Mouse (Mus musculus): ENCODE results near the gene Slc22a6. TPM values are rescaled to one million over a fixed set of nuclear protein-coding genes. Genes with fewer than 3 reads are reported as not detected.
A peak's percentile ranks its signal among the peaks of the same experiment; 100 is the strongest.

Slc22a6 gene
- polyA plus RNA-seq, 1 experiment: not detected

DNA sequence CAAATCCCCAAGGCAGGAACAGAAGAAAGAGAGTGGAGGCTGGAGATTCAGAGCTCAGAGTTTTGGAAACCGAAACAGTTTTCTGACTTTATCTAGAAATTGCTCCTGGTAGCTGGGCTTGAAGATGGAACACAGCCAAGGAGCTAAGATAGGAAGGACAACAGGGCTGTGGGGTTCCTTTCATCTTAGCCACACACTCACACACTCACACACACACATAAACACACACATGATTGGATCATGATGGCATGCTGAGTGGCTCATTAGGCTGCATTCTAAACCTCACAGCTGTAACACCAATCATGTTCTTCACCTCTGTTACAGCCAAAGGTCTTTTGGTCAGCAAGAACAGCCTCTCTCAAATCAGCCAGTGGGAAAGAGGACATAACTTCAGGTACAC is 14.2 kb downstream of the Slc22a6 start:
- TF ChIP-seq FLI1 (IDR thresholded peaks at IDR 0.05; ENCODE audit: low read length) (no peak), GATA1 (IDR thresholded peaks at IDR 0.05; ENCODE audit: borderline replicate concordance, low read length) (no peak)
- Histone ChIP-seq H3K9me3 (peaks cover 5% of the 10 kb centered on the region; the same call in 1 of the 2 replicates), H3K36me3 (replicated peaks; ENCODE audit: low read length) (no peaks in the 10 kb centered on the region), H3K4me3 (replicated peaks) (no peak overlapping the region), H3K27me3 (replicated peaks) (peaks cover 2% of the 10 kb centered on the region), H3K4me1 (peaks cover 12% of the 10 kb centered on the region)

DNA sequence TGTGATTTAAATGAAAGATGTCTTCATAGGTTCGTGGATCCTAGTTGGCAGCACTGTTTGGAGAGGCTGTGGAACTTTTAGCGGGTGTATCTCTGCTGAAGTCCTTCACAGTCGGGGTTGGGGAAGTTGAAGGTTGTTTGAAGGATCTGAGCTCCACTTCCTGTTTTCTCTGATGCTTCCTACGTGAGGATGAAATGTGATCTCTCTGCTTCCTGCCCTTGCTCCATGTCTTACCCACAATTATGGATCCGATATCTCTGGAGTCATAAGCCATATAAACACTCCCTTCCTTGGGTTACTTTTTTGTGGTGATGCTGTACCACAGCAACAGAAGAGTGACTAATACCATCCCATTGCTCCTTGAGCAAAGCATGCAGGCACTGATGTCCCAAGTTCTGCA is 24.2 kb downstream of the Slc22a6 start:
- Histone ChIP-seq H3K4me1 (peaks cover 31% of the 10 kb centered on the region), H3K4me3 (replicated peaks) (no peak overlapping the region), H3K27me3 (replicated peaks) (peaks cover 1% of the 10 kb centered on the region), H3K9me3 (no peaks in the 10 kb centered on the region), H3K36me3 (replicated peaks; ENCODE audit: low read length) (no peaks in the 10 kb centered on the region)
- no peak for TF ChIP-seq FLI1 (IDR thresholded peaks at IDR 0.05; ENCODE audit: low read length)
- no peak for TF ChIP-seq GATA1 (IDR thresholded peaks at IDR 0.05; ENCODE audit: borderline replicate concordance, low read length)

- Histone ChIP-seq H3K36me3 (replicated peaks; ENCODE audit: low read length) (no peaks in the 10 kb centered on the region), H3K4me1 (peaks cover 25% of the 10 kb centered on the region), H3K4me3 (replicated peaks) (no peak overlapping the region), H3K9me3 (no peaks in the 10 kb centered on the region), H3K27me3 (replicated peaks) (peaks cover 4% of the 10 kb centered on the region)
- TF ChIP-seq GATA1 (IDR thresholded peaks at IDR 0.05; ENCODE audit: borderline replicate concordance, low read length): no peak
- TF ChIP-seq FLI1 (IDR thresholded peaks at IDR 0.05; ENCODE audit: low read length): no peak
These were observed 28.6 kb downstream of the Slc22a6 start for GRCm38 (mm10) chr19:8646393-8646792.

- Histone ChIP-seq H3K27me3 (replicated peaks) (peaks cover 25% of the 10 kb centered on the region), H3K4me3 (replicated peaks) (no peak overlapping the region), H3K36me3 (replicated peaks; ENCODE audit: low read length) (no peaks in the 10 kb centered on the region), H3K9me3 (no peaks in the 10 kb centered on the region), H3K4me1 (peaks cover 16% of the 10 kb centered on the region; the same call in 1 of the 2 replicates)
- TF ChIP-seq FLI1 (IDR thresholded peaks at IDR 0.05; ENCODE audit: low read length) (no peak), GATA1 (IDR thresholded peaks at IDR 0.05; ENCODE audit: borderline replicate concordance, low read length) (no peak)
These were observed 38.0 kb downstream of the Slc22a6 start for GRCm38 (mm10) chr19:8655833-8656232.

GRCm38 (mm10) chr19:8656341-8656740 is 38.5 kb downstream of the Slc22a6 start:
- no peak overlapping the region for H3K4me3 ChIP-seq (replicated peaks)
- H3K4me1 ChIP-seq: peaks cover 16% of the 10 kb centered on the region; the same call in 1 of the 2 replicates
- peaks cover 26% of the 10 kb centered on the region for H3K27me3 ChIP-seq (replicated peaks)
- no peaks in the 10 kb centered on the region for H3K36me3 ChIP-seq (replicated peaks; ENCODE audit: low read length)
- H3K9me3 ChIP-seq: no peaks in the 10 kb centered on the region
- no peak for TF ChIP-seq GATA1 (IDR thresholded peaks at IDR 0.05; ENCODE audit: borderline replicate concordance, low read length)
- no peak for TF ChIP-seq FLI1 (IDR thresholded peaks at IDR 0.05; ENCODE audit: low read length)

DNA sequence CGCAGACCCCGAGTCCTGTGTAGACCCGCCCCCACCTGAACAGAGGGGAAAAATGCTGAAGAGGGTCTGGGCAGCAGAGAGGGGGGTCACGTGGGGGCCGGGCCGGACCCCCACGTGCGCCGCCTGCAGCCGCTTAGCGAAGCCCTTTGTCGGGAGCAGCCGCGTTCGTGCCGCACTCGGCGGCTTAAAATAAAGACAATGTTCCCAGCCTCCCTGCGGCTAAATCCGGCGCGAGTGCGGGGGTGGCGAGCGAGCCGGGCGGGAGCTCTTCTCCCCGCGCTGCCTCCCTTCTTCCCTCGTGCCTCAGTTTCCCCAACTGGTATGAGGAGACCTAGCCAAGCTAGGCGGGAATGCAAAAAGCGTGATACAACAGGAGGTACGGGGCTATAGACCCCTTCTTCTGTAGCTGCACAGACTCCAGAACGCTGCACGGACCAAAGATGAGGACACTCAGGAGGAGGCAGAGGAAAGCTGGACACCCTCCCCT is 44.0 kb downstream of the Slc22a6 start:
- peaks cover 57% of the 10 kb centered on the region for H3K27me3 ChIP-seq (replicated peaks)
- peak overlapping the region; percentile 90 for H3K4me3 ChIP-seq (replicated peaks)
- H3K9me3 ChIP-seq: no peaks in the 10 kb centered on the region
- H3K4me1 ChIP-seq: peaks cover 47% of the 10 kb centered on the region
- no peak for TF ChIP-seq GATA1 (IDR thresholded peaks at IDR 0.05; ENCODE audit: borderline replicate concordance, low read length)
- no peaks in the 10 kb centered on the region for H3K36me3 ChIP-seq (replicated peaks; ENCODE audit: low read length)

GRCm38 (mm10) chr19:8662337-8662736 is 44.5 kb downstream of the Slc22a6 start:
- peaks cover 47% of the 10 kb centered on the region for H3K4me1 ChIP-seq
- H3K4me3 ChIP-seq (replicated peaks): peak overlapping the region; percentile 90
- peaks cover 57% of the 10 kb centered on the region for H3K27me3 ChIP-seq (replicated peaks)
- H3K36me3 ChIP-seq (replicated peaks; ENCODE audit: low read length): no peaks in the 10 kb centered on the region
- H3K9me3 ChIP-seq: no peaks in the 10 kb centered on the region
- TF ChIP-seq GATA1 (IDR thresholded peaks at IDR 0.05; ENCODE audit: borderline replicate concordance, low read length): no peak
- TF ChIP-seq FLI1 (IDR thresholded peaks at IDR 0.05; ENCODE audit: low read length): no peak

DNA sequence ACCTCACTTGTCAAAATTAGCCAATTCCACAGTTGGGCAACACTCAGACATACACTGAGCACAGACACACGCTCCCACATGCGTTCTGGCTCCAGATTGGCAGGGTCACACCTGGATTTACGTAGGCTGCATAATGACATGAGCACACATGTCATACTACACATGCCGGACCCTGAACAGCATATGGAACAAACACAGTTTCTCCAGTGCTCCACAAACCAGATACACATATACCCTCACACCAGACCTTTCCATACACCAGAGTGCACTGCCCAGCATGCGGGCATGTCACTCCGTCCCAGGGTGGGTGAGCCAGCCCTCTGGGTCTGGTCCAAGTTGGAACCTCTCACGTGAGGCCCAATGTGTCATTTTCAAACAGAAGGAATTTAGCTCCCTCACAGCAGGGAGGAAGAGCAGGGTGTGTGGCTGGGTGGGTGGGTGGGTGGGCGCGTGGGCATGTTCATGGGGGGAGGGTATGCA is 45.6 kb downstream of the Slc22a6 start, which contains the start of gene Chrm1:
Gene Chrm1 (plus strand): TSS at position 430 of the 480 bp plus-strand sequence.
- no peaks in the 10 kb centered on the region for H3K36me3 ChIP-seq (replicated peaks; ENCODE audit: low read length)
- TF ChIP-seq FLI1 (IDR thresholded peaks at IDR 0.05; ENCODE audit: low read length) (no peak), GATA1 (IDR thresholded peaks at IDR 0.05; ENCODE audit: borderline replicate concordance, low read length) (no peak)
- H3K9me3 ChIP-seq: no peaks in the 10 kb centered on the region
- peak within 1 kb of the TSS; percentile 90 for H3K4me3 ChIP-seq (replicated peaks)
- peaks cover 53% of the 10 kb centered on the region for H3K27me3 ChIP-seq (replicated peaks)
- H3K4me1 ChIP-seq: peaks cover 44% of the 10 kb centered on the region

GRCm38 (mm10) chr19:8663911-8664421 is 46.1 kb downstream of the Slc22a6 start:
- Histone ChIP-seq H3K4me1 (peaks cover 44% of the 10 kb centered on the region), H3K4me3 (replicated peaks) (no peak overlapping the region), H3K36me3 (replicated peaks; ENCODE audit: low read length) (no peaks in the 10 kb centered on the region), H3K27me3 (replicated peaks) (peaks cover 51% of the 10 kb centered on the region), H3K9me3 (no peaks in the 10 kb centered on the region)
- TF ChIP-seq FLI1 (IDR thresholded peaks at IDR 0.05; ENCODE audit: low read length): no peak
- no peak for TF ChIP-seq GATA1 (IDR thresholded peaks at IDR 0.05; ENCODE audit: borderline replicate concordance, low read length)

- TF ChIP-seq GATA1 (IDR thresholded peaks at IDR 0.05; ENCODE audit: borderline replicate concordance, low read length) (no peak), FLI1 (IDR thresholded peaks at IDR 0.05; ENCODE audit: low read length) (no peak)
- Histone ChIP-seq H3K9me3 (no peaks in the 10 kb centered on the region), H3K4me1 (peaks cover 38% of the 10 kb centered on the region), H3K36me3 (replicated peaks; ENCODE audit: low read length) (no peaks in the 10 kb centered on the region), H3K27me3 (replicated peaks) (peaks cover 52% of the 10 kb centered on the region), H3K4me3 (replicated peaks) (no peak overlapping the region)
These were observed 47.0 kb downstream of the Slc22a6 start for GRCm38 (mm10) chr19:8664859-8665258.
